Mouse (Mus musculus): ENCODE measurements around the gene Mbtd1. TPM values are rescaled to one million over a fixed set of nuclear protein-coding genes. Genes with fewer than 3 reads are reported as not detected.
A peak's percentile ranks its signal among the peaks of the same experiment; 100 is the strongest.

Mbtd1 gene
- polyA plus RNA-seq, 1 experiment from 2014 or later = 50.2 TPM

DNA sequence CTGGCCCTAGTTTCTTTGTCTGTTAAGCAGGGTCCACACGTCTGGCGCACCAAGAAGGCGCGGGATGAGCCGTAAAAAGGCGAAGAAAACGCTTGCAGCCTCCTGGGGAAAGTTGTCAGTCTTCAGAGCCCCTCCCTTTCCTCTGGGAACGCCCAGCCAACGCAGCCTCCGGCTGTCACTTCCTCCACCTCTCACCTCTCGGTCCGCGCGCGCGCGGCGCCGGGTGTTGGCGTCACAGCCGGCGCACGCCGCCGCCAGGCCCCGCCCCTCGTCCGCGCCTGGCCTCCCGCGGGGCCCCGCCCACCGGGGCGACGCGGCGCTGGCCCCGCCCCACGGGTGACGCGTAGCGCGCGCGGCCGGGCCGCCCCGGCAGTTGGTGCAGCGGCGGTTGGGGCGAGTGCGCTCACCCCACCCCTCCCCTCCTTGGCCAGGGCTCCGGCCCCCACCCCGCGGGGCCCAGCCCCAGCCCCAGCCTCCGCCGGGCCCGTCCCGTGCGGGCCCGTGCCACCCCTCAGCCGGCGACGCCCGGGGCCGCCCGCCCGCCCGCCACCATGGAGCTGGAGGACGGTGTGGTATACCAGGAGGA is 110.2 kb downstream of the Mbtd1 start, which contains the start of gene Spag9:
Gene Spag9, plus strand, starts transcription at position 372 of the 586 bp plus-strand sequence.
- H3K4me2 ChIP-seq (replicated peaks) = peak within 1 kb of the TSS; percentile 97
- H3K9me3 ChIP-seq = no peaks in the 10 kb centered on the region
- H3K4me3 ChIP-seq = peak within 1 kb of the TSS; percentile 93
- no peaks in the 10 kb centered on the region for H3K36me3 ChIP-seq
- ATAC-seq (ENCODE audit: low FRiP score, low read depth) = peak; percentile 93
- peak within 1 kb of the TSS; percentile 94 for H3K27ac ChIP-seq (replicated peaks)
- peaks cover 29% of the 10 kb centered on the region for H3K4me1 ChIP-seq
- H3K9ac ChIP-seq (replicated peaks) = peak within 1 kb of the TSS; percentile 92
- no peaks in the 10 kb centered on the region for H3K27me3 ChIP-seq
- under 1% methylated on average over 51 of the region's 70 CpGs for WGBS

Other genes starting within 250 kb of the Mbtd1 start
- gene Utp18, start 86 bp upstream of the Mbtd1 start, polyA plus RNA-seq (2016; fragmentation: Nextera tagmentation; extraction: Ambion mirVana) = 42.5 and 43.6 TPM in 2 replicates
- gene Nme2, start 70.4 kb downstream of the Mbtd1 start, polyA plus RNA-seq (2016; fragmentation: Nextera tagmentation; extraction: Ambion mirVana) = 106 and 110 TPM in 2 replicates
- gene Gm20390, start 82.4 kb downstream of the Mbtd1 start, polyA plus RNA-seq (2016; fragmentation: Nextera tagmentation; extraction: Ambion mirVana) = 340 and 352 TPM in 2 replicates
- 217 and 227 TPM in 2 replicates for gene Nme1, start 82.7 kb downstream of the Mbtd1 start, polyA plus RNA-seq (2016; fragmentation: Nextera tagmentation; extraction: Ambion mirVana)
- gene Spag9, start 110.2 kb downstream of the Mbtd1 start, polyA plus RNA-seq (2016; fragmentation: Nextera tagmentation; extraction: Ambion mirVana) = 134 and 147 TPM in 2 replicates